Mouse (Mus musculus) forebrain, postnatal 0 days (tissue): ENCODE data around the gene Eif3c. TPM values are rescaled to one million over a fixed set of nuclear protein-coding genes. Genes with fewer than 3 reads are reported as not detected.

ENCODE experiments used
- ATAC-seq: fragments of 200-750 bp; cut with Nextera tagmentation; 2 replicates; pipeline ENCODE4 v1.8.0; 2017; ENCODE audit warnings: mild to moderate bottlenecking, moderate library complexity
- DNase-seq: peaks from one replicate; pipeline ENCODE4 v3.0.0-alpha.2; 2015
- H3K27ac ChIP-seq: fragments of 300-500 bp; sonication (generic); 2 replicates; pipeline ENCODE4 v1.5.1; 2014; ENCODE audit warnings: low read depth, mild to moderate bottlenecking, antibody characterized with exemption, low read length, moderate library complexity, mixed read lengths
- H3K27me3 ChIP-seq: fragments of 300-500 bp; sonication (generic); 2 replicates; pipeline ENCODE4 v1.6.1; 2014; ENCODE audit warnings: mild to moderate bottlenecking, low read length, mixed read lengths; ENCODE audit not compliant: insufficient read depth
- H3K36me3 ChIP-seq: fragments of 300-500 bp; sonication (generic); 2 replicates; pipeline ENCODE4 v1.6.1; 2014; ENCODE audit warnings: mild to moderate bottlenecking, moderate library complexity; ENCODE audit not compliant: insufficient read depth
- H3K4me1 ChIP-seq: fragments of 300-500 bp; sonication (generic); 2 replicates; pipeline ENCODE4 v1.6.1; 2014; ENCODE audit warnings: antibody characterized with exemption; ENCODE audit not compliant: insufficient read depth
- H3K4me2 ChIP-seq: fragments of 300-500 bp; sonication (generic); 2 replicates; pipeline ENCODE4 v1.6.1; 2014; ENCODE audit warnings: low read depth, mild to moderate bottlenecking, moderate library complexity
- H3K4me3 ChIP-seq: fragments of 300-500 bp; sonication (generic); 2 replicates; pipeline ENCODE4 v1.5.1; 2014; ENCODE audit warnings: low read depth, low read length, mixed read lengths
- H3K9ac ChIP-seq: fragments of 300-500 bp; sonication (generic); 2 replicates; pipeline ENCODE4 v1.6.1; 2014; ENCODE audit warnings: mild to moderate bottlenecking
- H3K9me3 ChIP-seq: fragments of 300-500 bp; sonication (generic); 2 replicates; pipeline ENCODE4 v1.6.1; 2016; ENCODE audit warnings: low read length
- CTCF ChIP-seq: sonication (generic); IDR thresholded peaks from 2 replicates; pipeline ENCODE4 v1.5.1; 2016; ENCODE audit warnings: antibody characterized with exemption, control low read depth, low read depth
- WGBS: fragments of 180-500 bp; shearing (Covaris S2); extraction: QIAGEN DNeasy Blood & Tissue Kit; methylation state at CpG from one replicate; pipeline ENCODE4 v1.1.7; 2014; 5-methylcytosine and 5-hydroxymethylcytosine counted together
- polyA plus RNA-seq: library from polyadenylated mRNA; unstranded; fragments of >200 nt; fragmentation: Nextera tagmentation; extraction: Ambion mirVana; gene quantifications from 2 replicates; pipeline ENCODE4 v1.2.1, GENCODE M21; 2015
- total RNA-seq: library from RNA; depleted of rRNA; stranded (reverse); fragments of >200 nt; gene quantifications from 2 replicates; pipeline ENCODE4 v1.2.3, GENCODE M21; 2014; rRNA removed

Eif3c gene
- total RNA-seq (113 and 137 TPM in 2 replicates), polyA plus RNA-seq (200 and 205 TPM in 2 replicates)

- ATAC-seq (peak; percentile 97), DNase-seq (peak; percentile 90)
- Histone ChIP-seq H3K4me2 (peak within 1 kb of the TSS; percentile 75), H3K27me3 (no peaks in the 10 kb centered on the region), H3K4me1 (peaks cover 4% of the 10 kb centered on the region; the same call in 1 of the 2 replicates), H3K36me3 (peaks cover 33% of the 10 kb centered on the region), H3K9ac (peak within 1 kb of the TSS; percentile 78), H3K9me3 (no peaks in the 10 kb centered on the region), H3K27ac (peak within 1 kb of the TSS; percentile 81), H3K4me3 (peak within 1 kb of the TSS; percentile 89)
- WGBS = under 1% methylated on average over 46 of the region's 46 CpGs
- TF ChIP-seq CTCF = no peak
Measured at GRCm38 (mm10) chr7:126566094-126566765, at the start of gene Eif3c. Gene Eif3c (minus strand): TSS chr7:126566411.

GRCm38 (mm10) chr7:126612736-126613135 lies 46.5 kb upstream of the Eif3c start:
- WGBS = 79% methylated on average over 3 of the region's 3 CpGs
- TF ChIP-seq CTCF = no peak
- H3K4me2 ChIP-seq = no peak overlapping the region
- H3K27me3 ChIP-seq = no peaks in the 10 kb centered on the region
- no peak overlapping the region for H3K4me3 ChIP-seq
- H3K27ac ChIP-seq = no peak overlapping the region
- no peak for ATAC-seq
- no peaks in the 10 kb centered on the region for H3K36me3 ChIP-seq
- DNase-seq = no peak
- H3K4me1 ChIP-seq = no peaks in the 10 kb centered on the region
- no peak overlapping the region for H3K9ac ChIP-seq
- no peaks in the 10 kb centered on the region for H3K9me3 ChIP-seq

- Histone ChIP-seq H3K4me2 (no peak overlapping the region), H3K36me3 (no peaks in the 10 kb centered on the region), H3K27me3 (no peaks in the 10 kb centered on the region), H3K9ac (no peak overlapping the region), H3K9me3 (no peaks in the 10 kb centered on the region), H3K27ac (no peak overlapping the region), H3K4me3 (no peak overlapping the region), H3K4me1 (no peaks in the 10 kb centered on the region)
- ATAC-seq = no peak
- TF ChIP-seq CTCF = no peak
- WGBS = 81% methylated on average over 5 of the region's 5 CpGs
- DNase-seq = no peak
Measured at GRCm38 (mm10) chr7:126607796-126608195, 41.6 kb upstream of the Eif3c start.

- Histone ChIP-seq H3K27me3 (no peaks in the 10 kb centered on the region), H3K27ac (no peak overlapping the region), H3K36me3 (no peaks in the 10 kb centered on the region), H3K4me2 (no peak overlapping the region), H3K4me3 (no peak overlapping the region), H3K9me3 (no peaks in the 10 kb centered on the region), H3K9ac (no peak overlapping the region), H3K4me1 (no peaks in the 10 kb centered on the region)
- DNase-seq (no peak), ATAC-seq (no peak)
- no peak for TF ChIP-seq CTCF
- 77% methylated on average over 3 of the region's 3 CpGs for WGBS
Measured at GRCm38 (mm10) chr7:126607064-126607463, 40.9 kb upstream of the Eif3c start.

- Histone ChIP-seq H3K4me1 (no peaks in the 10 kb centered on the region), H3K9me3 (no peaks in the 10 kb centered on the region), H3K4me2 (no peak overlapping the region), H3K9ac (no peak overlapping the region), H3K4me3 (no peak overlapping the region), H3K27me3 (no peaks in the 10 kb centered on the region), H3K27ac (no peak overlapping the region), H3K36me3 (no peaks in the 10 kb centered on the region)
- 84% methylated on average over 5 of the region's 5 CpGs for WGBS
- no peak for TF ChIP-seq CTCF
- no peak for ATAC-seq
- DNase-seq = no peak
Measured at GRCm38 (mm10) chr7:126606611-126607010, 40.4 kb upstream of the Eif3c start.

GRCm38 (mm10) chr7:126602650-126603049 lies 36.4 kb upstream of the Eif3c start:
- 87% methylated on average over 3 of the region's 3 CpGs for WGBS
- Histone ChIP-seq H3K4me3 (no peak overlapping the region), H3K4me2 (no peak overlapping the region), H3K9me3 (no peaks in the 10 kb centered on the region), H3K36me3 (no peaks in the 10 kb centered on the region), H3K4me1 (no peaks in the 10 kb centered on the region), H3K9ac (no peak overlapping the region), H3K27ac (no peak overlapping the region), H3K27me3 (no peaks in the 10 kb centered on the region)
- DNase-seq (no peak), ATAC-seq (no peak)
- TF ChIP-seq CTCF = no peak

GRCm38 (mm10) chr7:126601896-126602295 lies 35.7 kb upstream of the Eif3c start:
- no peak overlapping the region for H3K4me2 ChIP-seq
- no peaks in the 10 kb centered on the region for H3K27me3 ChIP-seq
- DNase-seq = no peak
- H3K27ac ChIP-seq = no peak overlapping the region
- no peak overlapping the region for H3K4me3 ChIP-seq
- no peaks in the 10 kb centered on the region for H3K4me1 ChIP-seq
- ATAC-seq = no peak
- no peak overlapping the region for H3K9ac ChIP-seq
- WGBS = 52% methylated on average over 5 of the region's 5 CpGs
- H3K36me3 ChIP-seq = no peaks in the 10 kb centered on the region
- TF ChIP-seq CTCF = no peak
- no peaks in the 10 kb centered on the region for H3K9me3 ChIP-seq
